Mouse (Mus musculus): Measurements from ENCODE around the gene Dnajc15.

The Dnajc15 gene

DNA sequence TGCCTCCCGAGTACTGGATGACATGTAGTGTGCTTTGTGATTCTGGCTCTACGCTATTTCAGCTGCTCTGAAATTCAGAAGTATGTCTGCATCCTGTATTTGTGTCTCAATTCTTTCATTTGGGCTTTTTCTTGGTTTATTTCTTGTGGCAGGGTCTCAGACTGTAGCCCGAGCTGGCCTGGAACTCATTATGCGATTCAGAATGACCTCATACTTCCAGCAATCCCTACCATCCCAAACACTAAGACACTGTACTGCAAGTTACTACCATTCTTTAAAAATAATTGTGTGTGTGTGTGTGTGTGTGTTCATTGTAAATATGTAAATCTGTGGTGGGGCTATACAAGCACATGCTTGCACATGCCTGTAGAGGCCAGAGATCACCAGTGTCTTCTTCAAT, 78.4 kb downstream of the Dnajc15 start:
- CTCF ChIA-PET = no interaction called here

DNA sequence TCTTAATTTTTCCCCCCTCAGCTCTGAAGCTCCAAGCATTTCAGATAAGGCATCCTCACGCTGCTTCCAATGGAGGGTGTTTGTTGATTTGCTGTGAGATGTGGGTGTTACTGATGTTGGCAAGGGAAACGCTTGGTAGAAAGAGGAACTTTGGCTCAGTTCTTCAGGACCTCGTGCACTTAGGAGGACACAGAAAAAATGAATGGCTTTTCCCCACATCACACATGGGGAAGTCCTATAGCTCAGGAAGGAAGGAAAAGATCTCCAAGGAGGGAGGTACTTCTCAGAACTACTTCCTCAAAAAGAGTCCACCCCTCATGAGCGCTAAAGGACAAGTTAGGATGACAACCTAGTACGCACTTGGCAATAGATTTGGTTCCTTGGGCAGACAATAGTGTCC, 79.7 kb downstream of the Dnajc15 start:
- CTCF ChIA-PET = no interaction called here

DNA sequence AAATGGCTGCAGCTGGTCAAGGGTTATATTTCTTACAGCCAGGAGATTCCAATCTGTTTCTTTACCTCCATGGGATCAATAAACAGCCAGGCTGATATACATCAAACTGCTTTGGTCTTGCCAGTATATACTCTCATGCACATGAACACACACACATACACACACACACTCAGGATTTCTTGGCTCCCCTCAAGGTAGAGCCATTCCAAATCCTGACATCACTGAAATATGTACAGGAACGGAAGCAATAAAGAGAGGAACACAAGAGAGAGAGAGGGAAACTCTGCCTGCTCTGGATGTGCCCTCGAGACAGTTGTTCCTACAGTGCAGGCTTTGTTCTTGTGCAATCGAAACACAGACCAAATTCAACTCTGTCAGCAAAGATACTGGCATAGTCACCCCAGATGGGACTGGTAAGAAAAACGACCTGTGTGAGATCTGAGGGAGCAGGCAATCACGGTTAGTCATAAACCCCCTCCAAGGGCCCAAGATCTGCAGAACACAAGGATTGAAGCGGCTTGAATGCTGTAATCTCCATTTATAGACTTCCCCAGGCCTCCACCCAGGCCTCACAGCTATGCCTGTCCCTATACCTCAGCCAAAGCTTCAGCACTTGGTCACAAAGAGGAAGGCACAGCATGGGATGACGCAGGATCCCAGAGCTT, 80.5 kb downstream of the Dnajc15 start:
- CTCF ChIA-PET = no interaction called here

DNA sequence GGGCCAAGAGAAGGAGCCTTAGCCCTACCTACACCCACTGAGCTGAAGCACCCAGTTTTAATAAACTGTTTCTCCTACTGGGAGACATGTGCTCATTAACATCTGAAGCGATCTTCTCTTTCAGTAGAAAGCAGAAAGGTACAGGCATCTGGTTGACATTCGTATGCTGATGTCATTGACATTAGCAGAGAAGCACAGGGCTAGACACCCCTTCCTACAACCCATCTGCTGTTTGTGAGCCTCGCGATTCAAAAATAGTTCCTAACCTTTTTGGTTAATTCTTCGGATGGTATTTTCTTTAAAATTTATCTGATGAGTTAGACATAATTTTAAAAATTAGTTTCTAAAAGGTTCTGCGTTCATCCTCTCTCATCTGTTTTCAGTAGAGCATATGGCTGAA, 81.9 kb downstream of the Dnajc15 start:
- CTCF ChIA-PET = no interaction called here

DNA sequence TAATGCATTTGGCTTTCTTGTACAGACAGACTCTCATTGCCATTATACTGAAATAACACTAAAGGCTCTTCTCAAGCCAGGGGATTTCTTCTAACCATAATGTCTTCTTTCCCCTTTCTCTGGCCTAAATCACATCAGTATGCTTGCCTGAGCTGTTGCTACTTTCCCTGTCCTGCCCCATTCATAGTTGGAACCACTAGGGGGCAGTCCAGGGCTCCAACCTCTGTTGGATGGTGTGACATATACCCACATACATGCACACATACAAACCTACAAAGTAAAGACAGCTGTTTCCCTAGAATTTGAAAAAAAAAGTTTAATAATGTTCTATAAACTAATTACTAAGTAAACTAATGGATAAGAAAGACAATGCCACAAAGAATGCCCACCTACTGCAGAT, 91.7 kb downstream of the Dnajc15 start:
- CTCF ChIA-PET = interaction anchor here (0.9 to 1.1 kb wide), 2 partner anchors 156 to 699 kb away, joined by 3 to 6 read pairs; no protein-coding TSS in a partner anchor

DNA sequence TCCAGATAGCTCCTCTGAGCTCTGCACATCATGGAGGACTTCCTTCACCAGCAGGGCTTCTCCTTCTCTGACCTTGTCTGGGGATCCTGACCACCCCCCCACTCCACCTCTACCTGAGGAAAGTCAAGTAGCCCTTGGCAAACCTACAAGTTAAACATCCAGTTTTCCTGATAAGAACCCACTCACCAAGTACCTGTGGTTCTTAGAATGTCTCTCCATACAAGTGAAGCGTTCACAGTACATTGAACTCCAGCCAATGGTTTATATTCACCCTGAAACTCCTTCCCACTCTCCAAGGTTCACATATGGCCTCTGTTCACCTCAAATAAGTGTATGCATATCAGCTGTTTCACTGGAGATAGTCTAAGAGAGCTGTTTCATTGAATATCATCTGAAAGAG, 97.6 kb downstream of the Dnajc15 start:
- CTCF ChIA-PET = no interaction called here

DNA sequence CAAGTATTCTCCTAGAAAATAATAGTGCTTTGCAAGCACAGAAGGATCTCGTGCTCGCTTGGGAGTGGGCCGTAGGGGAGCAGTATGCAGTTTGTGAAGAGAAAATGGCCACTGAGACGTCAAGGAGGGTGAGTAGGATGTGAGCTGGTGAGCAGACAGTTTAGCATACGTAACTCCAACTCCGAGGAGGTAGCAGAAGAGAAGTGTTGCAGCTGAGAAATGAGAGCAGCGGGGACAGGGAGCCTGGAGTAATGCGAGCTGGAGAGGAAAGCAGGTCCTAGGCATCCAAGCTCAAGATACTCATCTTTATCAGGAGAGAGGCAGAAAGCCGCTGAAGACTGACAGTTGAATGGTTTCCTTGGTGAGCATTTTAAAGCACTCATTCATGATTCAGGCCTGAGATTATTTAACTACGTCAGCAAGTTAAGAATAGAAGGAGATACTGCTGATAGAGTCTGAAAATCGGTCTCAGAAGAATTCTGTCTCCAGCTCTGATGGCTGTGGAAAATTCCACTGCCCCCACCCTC, 98.9 kb downstream of the Dnajc15 start:
- CTCF ChIA-PET = no interaction called here

DNA sequence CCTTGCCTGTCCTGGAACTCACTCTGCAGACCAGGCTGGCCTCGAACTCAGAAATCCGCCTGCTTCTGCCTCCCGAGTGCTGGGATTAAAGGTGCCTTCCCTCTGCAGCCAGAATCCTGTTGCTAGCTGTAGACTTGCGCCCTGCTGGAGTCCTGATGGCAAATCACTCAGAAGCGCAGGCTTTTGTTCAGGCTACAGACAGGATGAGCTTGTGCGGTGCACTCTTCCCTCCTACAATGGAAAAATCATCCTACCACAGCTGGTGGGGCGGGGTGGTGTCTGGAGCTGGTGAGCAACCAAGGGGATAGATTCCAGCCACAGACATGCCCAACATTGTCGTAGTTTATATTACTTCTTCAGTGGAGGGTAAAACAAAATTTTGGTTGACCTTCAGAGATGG, 101.6 kb downstream of the Dnajc15 start:
- CTCF ChIA-PET = no interaction called here

DNA sequence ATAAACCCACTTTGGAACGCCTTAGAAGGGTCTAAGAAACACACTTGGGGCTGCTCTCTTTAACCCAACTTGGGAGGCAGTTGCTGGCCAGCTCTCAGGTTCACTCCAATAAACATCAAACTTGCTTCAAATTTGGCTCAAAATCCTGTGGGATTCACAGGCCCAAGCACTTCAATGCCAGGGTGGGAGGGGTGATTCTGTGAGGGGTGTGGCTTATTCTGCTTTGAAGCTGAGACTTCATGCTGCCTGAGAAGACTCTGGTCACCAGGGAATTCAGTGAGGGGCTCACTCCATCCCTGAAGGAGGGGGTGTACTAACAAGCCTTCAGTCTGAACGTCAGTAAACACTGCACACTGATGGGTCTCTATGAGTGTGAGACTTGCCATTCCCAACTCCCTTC, 103.3 kb downstream of the Dnajc15 start:
- CTCF ChIA-PET = no interaction called here

Measured in spleen, embryonic (tissue).